Mouse (Mus musculus) testis, adult 2 months (tissue): Measurements from ENCODE around the gene Ltbp1.

ENCODE experiments used
- CTCF ChIP-seq: fragments of 200-500 bp; IDR thresholded peaks from 2 replicates; pipeline ENCODE4 v1.5.1; 2012; ENCODE audit warnings: low read depth, mild to moderate bottlenecking, inconsistent platforms, low read length, moderate library complexity; ENCODE audit not compliant: control insufficient read depth, insufficient read depth, insufficient replicate concordance
- POLR2A ChIP-seq: fragments of 200-500 bp; IDR thresholded peaks from 2 replicates; pipeline ENCODE4 v1.6.1; 2012; ENCODE audit warnings: low read depth, mild to moderate bottlenecking, inconsistent platforms, low read length, moderate library complexity; ENCODE audit not compliant: control insufficient read depth

- TF ChIP-seq POLR2A (no peak), CTCF (no peak)
Measured at GRCm38 (mm10) chr17:75355431-75355830, 350.1 kb downstream of the Ltbp1 start.
